Mouse (Mus musculus): ENCODE measurements around the gene Celsr3.

DNA sequence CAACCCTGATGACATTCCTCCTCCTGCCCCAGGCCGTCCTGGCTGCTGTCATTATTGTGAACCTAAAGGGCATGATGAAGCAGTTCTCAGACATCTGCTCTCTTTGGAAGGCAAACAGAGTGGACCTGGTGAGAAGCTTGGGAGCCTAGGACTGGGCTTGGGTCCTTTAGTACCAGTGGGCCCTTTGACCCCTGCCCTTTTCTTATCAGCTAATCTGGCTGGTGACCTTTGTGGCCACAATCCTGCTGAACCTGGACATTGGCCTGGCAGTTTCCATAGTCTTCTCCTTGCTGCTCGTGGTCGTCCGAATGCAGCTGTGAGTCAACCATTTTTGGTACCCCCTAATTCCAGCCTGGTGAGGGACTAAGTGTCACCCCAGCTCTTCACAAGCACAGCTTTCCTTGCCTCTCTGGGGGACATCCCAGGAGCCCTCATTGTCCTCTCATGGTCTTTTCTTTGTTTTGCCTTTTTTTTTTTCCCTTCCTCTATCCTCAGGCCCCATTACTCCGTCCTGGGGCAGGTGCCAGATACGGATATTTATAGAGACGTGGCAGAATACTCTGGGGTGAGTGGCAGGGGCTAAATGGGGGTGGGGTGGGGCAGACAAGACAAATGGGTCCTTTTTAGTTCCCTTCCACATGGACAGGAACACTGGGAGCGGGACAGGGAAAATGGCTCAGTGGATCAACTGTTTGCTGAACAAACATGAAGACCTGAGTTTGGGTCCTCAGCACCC, 32.8 kb downstream of the Celsr3 start:
- TF ChIP-seq POLR2A (IDR thresholded peaks at IDR 0.05; ENCODE audit: extremely low read depth, insufficient read depth, low read length) (no peak), CTCF (IDR thresholded peaks at IDR 0.05; ENCODE audit: low read depth, low read length) (no peak)

All from liver, adult 2 months (tissue).